Mouse (Mus musculus): ENCODE measurements around the gene Stk40.
"Not testable (repeated sequence)": the region's sequence is repeated elsewhere in the genome, so short reads cannot be mapped to it uniquely, and the experiment has no call there.

Stk40 gene

GRCm38 (mm10) chr4:126155183-126155582 is 51.4 kb downstream of the Stk40 start:
- DNase-seq (ENCODE audit: low spot score in 2 of 2), result no peak

GRCm38 (mm10) chr4:126155869-126156268 is 52.1 kb downstream of the Stk40 start:
- no peak for DNase-seq (ENCODE audit: low spot score in 2 of 2)

DNA sequence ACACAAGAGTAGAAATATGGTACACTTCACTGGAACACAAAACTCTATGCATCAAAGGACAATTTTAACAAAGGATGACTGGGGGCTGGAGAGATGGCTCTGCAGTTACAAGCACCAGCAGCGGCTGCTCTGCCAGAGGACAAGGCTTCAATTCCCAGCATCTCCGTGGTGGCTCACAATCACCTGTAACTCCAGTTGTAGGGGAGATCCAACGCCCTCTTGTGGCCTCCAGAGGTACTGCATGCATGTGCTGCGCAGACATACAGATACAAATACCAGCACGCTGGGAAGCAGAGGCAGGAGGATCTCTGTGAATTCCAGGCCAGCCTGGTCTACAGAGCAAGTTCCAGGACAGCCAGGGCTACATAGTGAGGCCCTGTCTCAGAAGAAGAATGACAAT is 52.9 kb downstream of the Stk40 start:
- no peak for DNase-seq (ENCODE audit: low spot score in 2 of 2)

GRCm38 (mm10) chr4:126157562-126157961 is 53.8 kb downstream of the Stk40 start:
- no peak for DNase-seq (ENCODE audit: low spot score in 2 of 2)

DNA sequence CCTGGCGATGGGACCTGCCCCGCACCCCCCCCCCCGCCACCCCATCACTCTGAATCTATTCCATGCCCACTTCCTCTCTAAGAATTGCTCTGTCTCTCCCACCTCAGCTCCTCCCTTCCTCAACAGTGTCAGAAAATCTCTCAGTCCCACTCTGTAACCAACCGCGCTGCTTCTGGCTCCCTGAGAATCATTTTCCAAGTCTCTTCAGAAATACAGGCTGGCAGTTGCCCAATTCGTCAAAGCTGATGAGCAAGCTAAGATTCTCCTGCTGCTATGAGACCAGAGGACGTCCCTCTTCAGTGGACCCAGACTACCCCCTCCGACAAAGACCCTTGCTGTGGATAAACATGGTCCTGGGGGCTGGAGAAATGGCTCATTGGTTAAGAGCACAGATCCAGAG is 55.7 kb downstream of the Stk40 start:
- peak; percentile 32 to 44 for DNase-seq (ENCODE audit: low spot score in 2 of 2)

GRCm38 (mm10) chr4:126160981-126161380 is 57.2 kb downstream of the Stk40 start:
- no peak for DNase-seq (ENCODE audit: low spot score in 2 of 2)

DNA sequence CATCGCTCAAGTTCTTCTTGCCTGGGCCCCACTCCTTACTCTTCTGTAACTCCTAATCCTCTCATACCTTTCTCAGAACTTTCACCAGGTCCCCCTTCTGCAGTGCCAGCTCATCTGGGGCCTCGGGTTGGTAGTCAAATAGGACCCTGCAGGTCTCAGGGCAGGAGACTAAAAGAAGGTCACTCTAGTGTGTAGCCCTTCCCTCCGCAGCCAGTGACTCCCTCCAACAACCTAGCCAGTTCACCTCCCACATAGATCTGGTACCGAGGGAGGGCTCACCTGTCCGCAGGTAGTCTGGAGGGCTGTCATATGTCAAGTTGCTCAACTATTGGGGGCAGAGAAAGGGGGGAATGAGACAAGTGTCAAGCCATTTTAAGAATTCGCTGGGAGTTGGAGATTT is 57.7 kb downstream of the Stk40 start:
- no peak for DNase-seq (ENCODE audit: low spot score in 2 of 2)

DNA sequence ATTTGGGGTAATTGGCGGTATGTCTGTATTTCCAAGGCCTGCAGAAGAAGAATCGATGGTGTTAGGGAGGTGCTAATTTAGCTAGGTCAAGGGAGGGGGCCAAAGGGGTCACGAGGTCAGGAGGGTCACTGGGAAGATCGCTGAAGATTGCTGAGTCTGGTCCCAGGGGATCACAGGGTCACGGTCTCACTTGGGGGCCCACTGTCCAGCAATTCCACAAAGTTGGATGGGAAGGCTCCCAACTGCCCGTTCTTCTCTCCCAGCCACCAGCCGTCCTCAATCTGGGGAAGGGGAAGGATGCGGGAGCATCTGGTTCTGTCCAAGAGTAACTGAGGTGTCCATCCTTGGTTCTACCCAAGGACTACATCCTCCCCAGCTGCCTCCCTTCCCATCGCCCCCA is 58.2 kb downstream of the Stk40 start:
- DNase-seq (ENCODE audit: low spot score in 2 of 2), result no peak

DNA sequence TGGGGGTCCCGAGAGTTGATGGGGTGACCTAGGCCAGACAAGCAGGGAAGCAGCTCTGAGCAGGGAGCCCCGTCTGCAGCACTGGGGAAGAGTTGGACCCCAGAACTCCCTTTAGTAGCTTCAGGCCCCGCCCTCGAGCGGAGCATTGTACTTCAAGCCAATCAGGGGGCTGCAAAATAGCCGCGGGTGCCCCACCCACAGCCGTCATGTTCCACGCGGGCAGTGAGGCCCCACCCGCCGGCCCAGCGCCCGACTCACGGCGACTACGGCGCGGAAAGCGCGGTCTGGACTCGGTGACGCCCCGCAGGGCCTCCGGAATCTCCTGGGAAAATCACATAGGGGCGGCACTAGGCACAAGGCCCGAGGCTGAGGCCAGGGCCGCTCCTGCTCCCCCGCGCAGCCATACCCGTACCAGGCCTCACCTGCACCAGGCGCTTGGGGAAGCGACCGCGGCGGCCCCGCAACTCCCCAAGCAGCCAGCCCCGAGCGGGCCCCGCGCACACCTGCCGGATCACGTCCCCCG is 58.8 kb downstream of the Stk40 start:
- DNase-seq (ENCODE audit: low spot score in 2 of 2), result peak; percentile 78 to 83

DNA sequence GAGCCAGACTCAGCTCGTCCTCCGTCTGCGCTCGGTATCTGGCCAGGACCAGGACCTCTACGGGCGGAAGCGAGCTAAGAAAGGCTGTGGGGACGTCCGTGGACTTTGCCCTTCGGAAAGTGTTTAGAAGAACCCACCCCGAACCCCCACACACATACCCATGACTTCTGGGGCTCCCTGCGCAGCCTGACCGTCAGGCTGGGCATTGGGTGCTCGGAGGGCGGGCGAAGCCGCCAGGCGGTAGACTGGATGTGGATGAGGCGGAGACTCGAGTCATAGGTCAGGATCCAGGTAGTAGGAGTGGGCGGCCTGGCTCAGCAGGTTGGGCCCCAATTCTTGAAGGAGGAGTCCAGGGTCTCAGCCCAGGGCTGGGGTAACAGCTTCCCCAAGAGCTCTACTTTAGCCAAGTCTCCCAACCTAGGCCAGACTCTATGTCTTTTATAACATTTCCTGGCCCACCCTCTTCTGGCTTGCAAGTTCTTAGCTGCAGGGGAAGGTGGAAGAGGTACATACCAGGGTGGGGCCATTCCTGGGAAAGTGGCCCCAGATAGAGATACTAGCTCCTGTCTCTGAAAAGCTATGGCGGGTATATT is 59.4 kb downstream of the Stk40 start, which contains the start of gene Sh3d21:
Gene Sh3d21, minus strand, starts transcription at position 425 of the 593 bp plus-strand sequence.
- no peak for DNase-seq (ENCODE audit: low spot score in 2 of 2)

- DNase-seq (ENCODE audit: low spot score in 2 of 2), result no peak
These were observed 59.9 kb downstream of the Stk40 start for GRCm38 (mm10) chr4:126163685-126164084.

DNA sequence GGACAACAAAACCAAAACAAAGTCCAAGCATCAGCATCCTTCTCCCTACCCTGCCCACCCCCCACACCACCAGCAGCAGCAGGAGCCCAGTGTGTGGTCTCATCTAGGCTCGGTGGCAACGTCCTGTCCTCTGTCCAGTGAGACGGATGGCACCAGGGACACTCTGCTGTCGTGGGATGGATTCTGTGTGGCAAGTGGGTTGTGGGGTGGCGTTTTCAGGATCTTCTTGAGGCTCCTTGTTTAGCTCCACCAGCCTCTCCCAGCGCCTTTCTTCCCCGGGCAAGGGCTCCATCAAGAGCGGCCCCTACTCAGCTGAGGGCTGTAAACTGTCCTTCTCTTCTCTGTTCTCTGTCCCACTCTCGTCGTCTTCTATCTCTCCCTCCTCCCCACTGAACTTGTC is 61.3 kb downstream of the Stk40 start:
- not testable (repeated sequence) for DNase-seq (ENCODE audit: low spot score in 2 of 2)

DNA sequence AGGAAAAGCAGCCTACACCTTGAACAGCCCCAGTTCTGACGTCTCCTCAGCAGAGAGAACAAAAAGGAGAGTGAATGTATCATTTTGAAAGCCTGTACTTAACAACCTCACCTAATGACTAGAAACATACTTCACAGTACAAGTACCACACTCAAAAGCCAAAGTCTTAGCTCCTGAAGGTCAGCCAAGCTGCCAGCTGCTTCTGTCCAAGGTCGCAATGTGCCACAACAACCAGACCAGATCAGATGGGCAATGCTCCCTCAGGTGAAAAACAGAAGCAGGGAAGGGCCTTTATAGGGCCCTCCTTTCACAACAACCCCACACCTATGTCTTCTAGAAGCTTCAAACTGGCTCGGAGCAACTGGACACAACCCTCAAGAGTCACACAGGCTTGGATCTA is 62.3 kb downstream of the Stk40 start:
- no peak for DNase-seq (ENCODE audit: low spot score in 2 of 2)

DNA sequence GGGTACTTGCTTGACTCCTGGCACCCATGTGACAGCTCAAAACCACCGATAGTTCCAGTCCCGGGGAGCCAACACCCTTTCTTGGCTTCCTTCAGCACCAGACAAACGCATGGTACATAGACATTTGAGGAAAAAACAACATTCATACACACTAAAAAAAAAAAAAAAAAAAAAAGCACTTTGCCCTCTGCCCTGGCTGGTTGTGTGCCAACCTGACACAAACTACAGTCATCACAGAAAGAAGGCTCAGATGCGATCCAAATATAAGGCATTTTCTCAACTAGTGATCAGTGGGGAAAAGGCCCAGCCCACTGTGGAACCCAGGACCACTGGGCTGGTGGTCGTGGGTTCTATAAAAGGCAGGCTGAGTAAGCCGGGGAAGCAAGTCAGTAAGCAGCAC is 65.1 kb downstream of the Stk40 start:
- DNase-seq (ENCODE audit: low spot score in 2 of 2), result no peak

DNA sequence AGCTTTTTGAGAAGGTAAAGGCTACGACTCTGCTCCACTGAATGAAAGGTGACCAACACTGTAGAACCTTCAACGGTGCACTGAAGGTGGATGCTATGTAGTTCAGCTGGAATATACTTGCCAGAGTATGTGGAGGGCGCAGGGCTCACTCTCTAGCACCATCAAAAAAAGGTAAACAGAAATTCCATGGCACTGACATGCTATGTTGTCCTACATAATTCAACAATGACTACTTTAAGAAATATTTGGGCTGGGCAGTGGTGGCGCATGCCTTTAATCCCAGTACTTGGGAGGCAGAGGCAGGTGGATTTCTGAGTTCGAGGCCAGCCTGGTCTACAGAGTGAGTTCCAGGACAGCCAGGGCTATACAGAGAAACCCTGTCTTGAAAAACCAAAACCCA is 67.0 kb downstream of the Stk40 start:
- not testable (repeated sequence) for DNase-seq (ENCODE audit: low spot score in 2 of 2)

DNA sequence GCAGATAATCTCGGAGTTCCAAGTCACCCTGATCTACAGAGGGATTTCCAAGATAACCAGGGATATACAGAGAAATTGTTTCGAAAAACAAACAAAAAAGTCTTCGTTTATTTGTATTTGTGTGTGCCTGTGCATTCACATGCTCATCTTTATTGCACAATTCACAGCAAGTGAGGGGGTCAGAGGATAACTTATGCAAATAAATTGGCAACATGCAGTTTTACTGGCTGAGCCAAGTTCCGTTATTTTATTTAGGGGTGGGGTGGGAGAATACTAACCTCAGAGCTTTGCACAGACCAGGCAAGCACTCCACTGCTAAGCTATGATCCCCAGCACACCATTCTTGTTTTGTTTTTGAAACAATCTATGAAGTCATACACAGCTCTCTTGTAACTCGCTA is 70.0 kb downstream of the Stk40 start:
- DNase-seq (ENCODE audit: low spot score in 2 of 2), result no peak

- not testable (repeated sequence) for DNase-seq (ENCODE audit: low spot score in 2 of 2)
These were observed 72.2 kb downstream of the Stk40 start for GRCm38 (mm10) chr4:126175980-126176379.

DNA sequence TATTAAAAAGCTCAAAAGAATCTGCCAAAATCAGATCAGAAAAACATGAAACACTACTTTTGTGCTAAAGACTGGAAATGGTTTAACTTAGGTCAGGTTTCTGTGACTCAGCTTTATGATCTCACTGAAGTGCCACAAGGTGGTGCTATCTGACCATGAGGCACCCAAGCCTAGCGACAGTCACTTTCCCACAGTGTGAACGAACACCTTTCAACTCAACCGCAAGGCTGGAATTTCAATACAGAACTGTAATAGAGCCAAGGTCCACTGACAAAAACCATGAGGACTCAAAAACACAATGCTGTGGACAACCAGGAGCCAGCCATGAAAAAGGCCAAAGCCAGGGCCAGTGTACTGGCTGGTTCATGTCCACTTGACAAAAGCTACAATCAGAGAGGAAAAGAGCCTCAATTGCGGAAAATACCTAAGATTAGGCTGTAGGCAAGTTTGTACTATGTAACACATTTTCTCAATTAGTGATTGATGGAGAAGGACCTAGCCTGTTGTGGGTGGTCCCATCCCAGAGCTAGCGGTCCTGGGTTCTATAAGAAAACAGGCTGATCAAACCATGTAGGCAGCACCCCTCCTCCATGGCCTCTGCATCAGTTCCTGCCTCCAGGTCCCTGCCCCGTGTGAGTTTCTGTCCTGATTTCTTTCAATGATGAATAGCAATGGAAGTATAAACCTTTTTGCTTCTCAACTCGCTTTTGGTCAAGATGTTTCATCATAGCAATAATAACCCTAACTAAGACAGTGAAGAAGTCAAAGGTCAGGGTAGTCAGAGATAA is 77.6 kb downstream of the Stk40 start:
- DNase-seq (ENCODE audit: low spot score in 2 of 2), result peak; percentile 47 to 49

DNA sequence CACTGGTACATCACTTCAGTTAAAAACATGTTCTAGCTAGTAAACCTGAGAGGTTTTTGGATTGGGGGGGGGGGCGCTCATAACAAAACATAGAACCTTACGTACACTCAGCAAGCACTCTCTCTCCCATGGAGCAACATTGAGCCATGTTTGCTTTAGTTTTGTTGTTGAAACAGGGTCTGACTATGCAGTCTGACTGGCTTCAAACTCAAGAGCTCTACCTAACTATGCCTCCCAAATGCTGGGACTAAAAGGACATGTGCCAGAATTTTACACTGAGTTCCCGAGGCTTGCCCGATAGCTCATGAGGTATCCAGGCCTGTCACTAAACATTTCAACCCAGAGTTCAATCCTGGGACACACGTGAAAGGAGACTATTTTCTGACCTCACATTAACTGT is 79.3 kb downstream of the Stk40 start:
- DNase-seq (ENCODE audit: low spot score in 2 of 2), result no peak

DNA sequence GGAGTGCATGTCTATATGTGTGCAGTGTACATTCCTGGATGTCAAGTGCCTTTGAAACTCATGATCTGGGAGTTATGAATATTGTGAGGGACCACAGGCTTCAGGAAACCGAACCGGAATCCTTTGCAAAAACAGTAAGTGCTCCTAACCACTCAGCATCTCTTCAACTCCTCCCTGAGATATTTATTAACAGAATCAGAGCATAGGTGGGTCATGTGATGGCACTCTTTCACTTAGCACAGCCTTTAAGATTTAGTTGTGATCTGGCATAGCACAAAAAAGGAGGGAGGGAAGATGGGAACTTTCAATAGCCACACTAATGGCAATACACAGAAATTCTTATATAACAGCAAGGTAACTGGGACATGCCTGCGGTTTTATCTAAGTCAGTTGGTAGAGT is 83.3 kb downstream of the Stk40 start:
- DNase-seq (ENCODE audit: low spot score in 2 of 2), result no peak
